ENCODE assay signal across 22 mouse cellular contexts in the genomic region with DNA sequence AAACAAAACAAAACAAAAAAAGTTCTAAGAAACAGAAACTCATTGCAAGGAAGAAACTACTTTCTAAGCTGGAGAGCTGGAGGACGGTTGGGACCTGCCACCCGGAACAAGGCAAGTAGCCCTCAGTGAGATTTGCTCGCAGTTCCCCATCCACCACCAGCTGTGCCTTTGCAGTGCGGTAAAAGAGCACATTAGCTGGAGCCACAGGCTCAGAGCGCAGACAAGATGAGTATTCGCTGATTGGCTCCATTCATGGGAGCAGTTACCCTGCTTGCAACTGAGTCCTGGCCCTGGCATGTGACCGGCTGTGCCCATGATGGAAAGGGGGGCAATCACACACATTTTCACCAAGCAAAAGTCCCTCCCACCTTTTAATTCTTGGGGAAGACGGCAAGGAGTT.
A peak's percentile ranks its signal among the peaks of the same experiment; 100 is the strongest.
DNase-seq lines count a peak whose midpoint lies in the region; ATAC-seq lines count a peak whose summit lies in the region.
"Had no signal": no experiment of that assay in that cellular context is flagged by ENCODE, and none has a peak within 500 bp of the region (broad histone marks: within the 10 kb centered on the region; RNA-seq: fewer than 3 reads in every experiment).

No protein-coding gene starts in this region.

- ATAC-seq in kidney, embryonic 15.5 days (replicated peaks; ENCODE audit: low FRiP score), result peak; percentile 60; the same call in 1 of the 2 replicates
- ATAC-seq in midbrain, embryonic 15.5 days (replicated peaks), result 0 out of 2 replicates have a peak, but pooled peaks have one; percentile 49
- ATAC-seq in midbrain, embryonic 16.5 days, result no peak
- peak; percentile 55; the same call in 1 of the 2 replicates for ATAC-seq in granulocyte monocyte progenitor cell, adult 5-6 weeks (replicated peaks; ENCODE audit: poor library complexity, severe bottlenecking)
- ATAC-seq: forebrain, embryonic 14.5 days; hindbrain, embryonic 16.5 days; liver, embryonic 12.5 days; liver, postnatal 0 days had no signal

- peaks cover 23% of the 10 kb centered on the region for H3K4me1 ChIP-seq in kidney, embryonic 15.5 days
- H3K4me1 ChIP-seq in midbrain, embryonic 15.5 days, result no peaks in the 10 kb centered on the region
- H3K4me1 ChIP-seq in midbrain, embryonic 16.5 days (ENCODE audit: control insufficient read depth, insufficient read depth, low read length), result no peaks in the 10 kb centered on the region; the same call in 1 of the 2 replicates
- H3K4me1 ChIP-seq: liver, embryonic 12.5 days had no signal

- DNase-seq in kidney, postnatal 25 days, result no peak
- no peak for DNase-seq in gastrocnemius, postnatal 4 days (ENCODE audit: low spot score in 2 of 2)
- DNase-seq: adrenal gland, postnatal 10 days; B cell, adult 2 months; cerebellum, adult 9-10 months; cerebellum, postnatal 36 days; embryo, embryonic 11 days; gastrocnemius, postnatal 36 days; kidney, adult 11 months; kidney, postnatal 36 days; layer of hippocampus, postnatal 36 days; left cerebral cortex, postnatal 4 days; liver, postnatal 0 days; lung, postnatal 36 days had no signal

- H3K9me3 ChIP-seq in kidney, embryonic 15.5 days (replicated peaks), result no peaks in the 10 kb centered on the region
- H3K9me3 ChIP-seq in midbrain, embryonic 15.5 days, result no peaks in the 10 kb centered on the region
- H3K9me3 ChIP-seq in midbrain, embryonic 16.5 days (replicated peaks; ENCODE audit: control insufficient read depth, low read length, poor library complexity, severe bottlenecking), result no peaks in the 10 kb centered on the region
- H3K9me3 ChIP-seq: embryonic facial prominence, embryonic 12.5 days; liver, embryonic 12.5 days had no signal

- 47% methylated on average over 8 of the region's 8 CpGs for WGBS in kidney, embryonic 15.5 days
- 71% methylated on average over 8 of the region's 8 CpGs for WGBS in midbrain, embryonic 15.5 days
- whole genome bisulfite sequencing in midbrain, embryonic 16.5 days, result 73% methylated on average over 8 of the region's 8 CpGs

- no peak overlapping the region for H3K27ac ChIP-seq in kidney, embryonic 15.5 days
- no peak overlapping the region for H3K27ac ChIP-seq in midbrain, embryonic 15.5 days
- H3K27ac ChIP-seq in midbrain, embryonic 16.5 days (ENCODE audit: low read length), result no peak overlapping the region
- H3K27ac ChIP-seq: embryonic facial prominence, embryonic 12.5 days; liver, embryonic 12.5 days had no signal

- no peak overlapping the region for H3K4me2 ChIP-seq in kidney, embryonic 15.5 days
- no peak overlapping the region for H3K4me2 ChIP-seq in midbrain, embryonic 15.5 days
- H3K4me2 ChIP-seq in midbrain, embryonic 16.5 days (ENCODE audit: low read length), result no peak overlapping the region
- H3K4me2 ChIP-seq: embryonic facial prominence, embryonic 12.5 days; liver, embryonic 12.5 days had no signal

- H3K36me3 ChIP-seq in kidney, embryonic 15.5 days, result no peaks in the 10 kb centered on the region
- no peaks in the 10 kb centered on the region for H3K36me3 ChIP-seq in midbrain, embryonic 15.5 days (replicated peaks)
- H3K36me3 ChIP-seq in midbrain, embryonic 16.5 days (ENCODE audit: control insufficient read depth, insufficient read depth, low read length), result no peaks in the 10 kb centered on the region
- H3K36me3 ChIP-seq: embryonic facial prominence, embryonic 12.5 days had no signal

- H3K27me3 ChIP-seq in kidney, embryonic 15.5 days, result no peaks in the 10 kb centered on the region
- H3K27me3 ChIP-seq in midbrain, embryonic 15.5 days (replicated peaks), result no peaks in the 10 kb centered on the region
- no peaks in the 10 kb centered on the region for H3K27me3 ChIP-seq in midbrain, embryonic 16.5 days (ENCODE audit: control insufficient read depth, insufficient read depth, low read depth, low read length)
- H3K27me3 ChIP-seq: embryonic facial prominence, embryonic 12.5 days; liver, embryonic 12.5 days had no signal

- no peak overlapping the region for H3K9ac ChIP-seq in kidney, embryonic 15.5 days
- no peak overlapping the region for H3K9ac ChIP-seq in midbrain, embryonic 15.5 days
- no peak overlapping the region for H3K9ac ChIP-seq in midbrain, embryonic 16.5 days (ENCODE audit: low read depth, low read length)
- H3K9ac ChIP-seq: embryonic facial prominence, embryonic 12.5 days; liver, embryonic 12.5 days; liver, postnatal 0 days had no signal

- H3K4me3 ChIP-seq in kidney, embryonic 15.5 days (replicated peaks), result no peak overlapping the region
- no peak overlapping the region for H3K4me3 ChIP-seq in midbrain, embryonic 15.5 days
- H3K4me3 ChIP-seq in midbrain, embryonic 16.5 days (ENCODE audit: low read depth, low read length), result no peak overlapping the region
- H3K4me3 ChIP-seq: embryonic facial prominence, embryonic 12.5 days; liver, embryonic 12.5 days had no signal
